Mouse (Mus musculus): Measurements from ENCODE around the gene Spn. TPM values are rescaled to one million over a fixed set of nuclear protein-coding genes. Genes with fewer than 3 reads are reported as not detected.
A peak's percentile ranks its signal among the peaks of the same experiment; 100 is the strongest.
"Not testable (repeated sequence)": the region's sequence is repeated elsewhere in the genome, so short reads cannot be mapped to it uniquely, and the experiment has no call there.

The Spn gene
- under 1 TPM; 0.78 to 0.80 TPM for total RNA-seq (2021)
- polyA plus RNA-seq (2012; rRNA removed) = 1.1 and 2.9 TPM in 2 replicates
- long read RNA-seq = 0 reads

DNA sequence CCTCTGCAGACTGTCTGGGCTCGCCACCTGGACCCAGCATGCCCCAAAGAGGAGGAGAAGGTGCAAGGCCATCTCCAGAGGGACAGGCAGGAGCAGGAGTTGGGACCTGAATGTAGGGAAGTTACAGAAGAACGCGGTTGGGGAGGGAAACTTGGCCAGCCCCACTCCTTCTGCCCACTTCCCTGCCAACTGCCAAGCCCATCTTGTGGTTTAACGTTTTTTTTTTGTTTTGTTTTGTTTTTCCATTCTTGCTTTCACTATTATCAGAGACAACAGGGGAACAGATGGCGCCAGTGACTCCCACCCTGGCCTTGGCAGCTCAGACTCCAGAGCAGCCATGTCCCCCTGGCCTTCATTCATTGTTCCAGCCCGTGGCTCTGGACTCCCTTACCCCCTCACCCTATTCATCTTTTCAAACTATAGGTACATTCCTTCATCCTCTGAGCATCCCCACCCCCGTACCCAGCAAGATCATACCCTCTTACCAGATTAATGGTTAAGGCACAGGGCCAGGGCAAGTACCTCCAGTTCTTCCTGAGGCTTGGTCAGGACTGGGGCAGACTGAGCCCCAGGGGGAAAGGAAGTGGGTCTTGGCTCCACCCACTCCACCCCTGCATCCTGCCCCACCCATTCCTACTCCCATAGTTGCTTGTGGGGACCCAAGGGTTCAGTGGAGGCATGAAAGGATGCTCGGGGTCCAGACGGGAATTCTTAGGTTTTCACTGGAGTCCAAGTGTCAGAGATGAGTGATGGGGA lies at the start of gene Spn:
Gene Spn, minus strand, starts transcription at position 562 of the 756 bp plus-strand sequence.
- H3K79me2 ChIP-seq (replicated peaks; ENCODE audit: control insufficient read depth, insufficient read depth, low read length) = no peaks in the 10 kb centered on the region
- WGBS = 50% methylated on average over 9 of the region's 9 CpGs
- no peak within 1 kb of the TSS for H3K9ac ChIP-seq (ENCODE audit: low read depth, low read length)
- no peak within 1 kb of the TSS for H3K27ac ChIP-seq
- no peak within 1 kb of the TSS for H3K4me3 ChIP-seq
- H3K27me3 ChIP-seq (ENCODE audit: control insufficient read depth, insufficient read depth, low read length) = no peaks in the 10 kb centered on the region
- no peaks in the 10 kb centered on the region for H3K4me1 ChIP-seq (ENCODE audit: control insufficient read depth, insufficient read depth, low read length)
- DNase-seq = peak in 1 of 2 experiments; percentile 25
- H3K36me3 ChIP-seq (ENCODE audit: control insufficient read depth, insufficient read depth, low read length) = no peaks in the 10 kb centered on the region
- TF ChIP-seq EP300 (IDR thresholded peaks at IDR 0.05; ENCODE audit: insufficient read depth, low read depth, low read length) = no peak
- no peak for TF ChIP-seq CTCF (IDR thresholded peaks at IDR 0.05)
- no peak for TF ChIP-seq POLR2A (IDR thresholded peaks at IDR 0.05; ENCODE audit: insufficient read depth, low read depth, low read length)
- intact Hi-C loops (cut with DNase I) = no loop called here

DNA sequence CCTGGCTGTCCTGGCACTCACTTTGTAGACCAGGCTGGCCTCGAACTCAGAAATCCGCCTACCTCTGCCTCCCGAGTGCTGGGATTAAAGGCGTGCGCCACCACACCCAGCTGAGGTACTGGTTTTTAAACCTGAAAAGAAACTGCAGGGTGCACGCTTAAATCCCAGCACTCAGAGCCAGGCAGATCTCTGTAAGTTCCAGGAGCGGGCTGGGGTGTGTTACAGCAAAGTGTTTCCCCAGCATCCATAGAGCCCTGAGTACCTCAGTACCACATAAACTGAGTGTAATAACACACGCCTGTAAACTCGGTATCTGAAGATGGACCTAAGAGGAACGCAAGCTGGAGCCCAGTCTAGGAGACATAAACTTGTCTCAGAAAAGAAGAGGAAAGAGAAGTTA lies 49.7 kb upstream of the Spn start:
- Histone ChIP-seq H3K4me3 (no peak overlapping the region), H3K79me2 (replicated peaks; ENCODE audit: control insufficient read depth, insufficient read depth, low read length) (no peaks in the 10 kb centered on the region), H3K9ac (ENCODE audit: low read depth, low read length) (no peak overlapping the region), H3K36me3 (ENCODE audit: control insufficient read depth, insufficient read depth, low read length) (no peaks in the 10 kb centered on the region), H3K27me3 (ENCODE audit: control insufficient read depth, insufficient read depth, low read length) (no peaks in the 10 kb centered on the region), H3K4me1 (ENCODE audit: control insufficient read depth, insufficient read depth, low read length) (no peaks in the 10 kb centered on the region), H3K27ac (no peak overlapping the region)
- WGBS = 74% methylated on average over 10 of the region's 10 CpGs
- DNase-seq = no peak
- TF ChIP-seq POLR2A (IDR thresholded peaks at IDR 0.05; ENCODE audit: insufficient read depth, low read depth, low read length) = no peak
- no peak for TF ChIP-seq CTCF (IDR thresholded peaks at IDR 0.05)
- TF ChIP-seq EP300 (IDR thresholded peaks at IDR 0.05; ENCODE audit: insufficient read depth, low read depth, low read length) = no peak
- intact Hi-C loops (cut with DNase I) = no loop called here

DNA sequence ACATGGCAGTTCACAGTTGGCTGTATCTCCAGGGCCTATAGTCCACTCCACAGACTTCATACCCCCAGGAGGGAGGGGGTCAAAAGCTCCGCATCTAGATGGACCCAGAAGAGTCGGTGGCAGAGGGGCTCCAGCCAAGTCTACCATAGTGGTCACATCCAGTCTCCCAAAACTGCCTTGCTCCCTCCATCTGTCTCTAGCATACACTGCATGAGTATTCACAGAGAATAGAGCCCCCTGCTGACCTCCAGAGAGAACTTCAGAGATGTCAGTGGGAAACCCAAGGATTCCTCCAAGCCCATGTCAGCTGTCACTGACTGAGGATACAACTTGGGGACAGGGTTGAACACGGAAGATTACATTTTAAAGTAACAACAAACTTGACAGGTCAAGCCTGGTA lies 48.0 kb upstream of the Spn start:
- Histone ChIP-seq H3K4me3 (no peak overlapping the region), H3K36me3 (ENCODE audit: control insufficient read depth, insufficient read depth, low read length) (no peaks in the 10 kb centered on the region), H3K4me1 (ENCODE audit: control insufficient read depth, insufficient read depth, low read length) (no peaks in the 10 kb centered on the region), H3K79me2 (replicated peaks; ENCODE audit: control insufficient read depth, insufficient read depth, low read length) (no peaks in the 10 kb centered on the region), H3K27me3 (ENCODE audit: control insufficient read depth, insufficient read depth, low read length) (no peaks in the 10 kb centered on the region), H3K27ac (no peak overlapping the region), H3K9ac (ENCODE audit: low read depth, low read length) (no peak overlapping the region)
- TF ChIP-seq CTCF (IDR thresholded peaks at IDR 0.05) (peak; percentile 48), EP300 (IDR thresholded peaks at IDR 0.05; ENCODE audit: insufficient read depth, low read depth, low read length) (no peak), POLR2A (IDR thresholded peaks at IDR 0.05; ENCODE audit: insufficient read depth, low read depth, low read length) (no peak)
- WGBS = 71% methylated on average over 3 of the region's 3 CpGs
- intact Hi-C loops (cut with DNase I) = no loop called here
- DNase-seq = no peak

DNA sequence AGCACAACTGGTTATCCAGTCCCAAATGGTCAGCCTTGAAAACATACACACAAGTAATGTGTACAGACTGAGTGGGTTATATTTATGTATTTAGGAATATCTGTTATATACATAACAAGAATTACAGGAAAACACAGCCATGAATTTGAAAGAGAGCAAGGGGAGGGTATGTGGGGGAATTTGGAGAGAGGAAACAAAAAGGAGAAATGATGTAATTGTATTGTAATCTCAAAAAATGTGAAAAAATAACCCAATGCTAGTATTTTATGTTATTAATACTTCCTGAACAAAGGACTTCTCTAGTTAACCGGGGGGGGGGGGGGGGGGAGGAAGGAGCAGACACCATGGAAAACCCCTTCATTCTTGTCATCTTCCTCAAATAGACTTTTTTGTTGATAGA lies 47.1 kb upstream of the Spn start:
- no peaks in the 10 kb centered on the region for H3K79me2 ChIP-seq (replicated peaks; ENCODE audit: control insufficient read depth, insufficient read depth, low read length)
- no peak overlapping the region for H3K9ac ChIP-seq (ENCODE audit: low read depth, low read length)
- H3K27me3 ChIP-seq (ENCODE audit: control insufficient read depth, insufficient read depth, low read length) = no peaks in the 10 kb centered on the region
- no peaks in the 10 kb centered on the region for H3K4me1 ChIP-seq (ENCODE audit: control insufficient read depth, insufficient read depth, low read length)
- no peak overlapping the region for H3K4me3 ChIP-seq
- 0% methylated on average over 1 of the region's 1 CpGs for WGBS
- DNase-seq = no peak
- intact Hi-C loops (cut with DNase I) = loop anchor here (5.0 kb wide), 1 partner anchor 62 kb away; the partner anchor contains the start of gene Qprt
- TF ChIP-seq POLR2A (IDR thresholded peaks at IDR 0.05; ENCODE audit: insufficient read depth, low read depth, low read length) (no peak), CTCF (IDR thresholded peaks at IDR 0.05) (no peak), EP300 (IDR thresholded peaks at IDR 0.05; ENCODE audit: insufficient read depth, low read depth, low read length) (no peak)
- no peaks in the 10 kb centered on the region for H3K36me3 ChIP-seq (ENCODE audit: control insufficient read depth, insufficient read depth, low read length)
- H3K27ac ChIP-seq = no peak overlapping the region

DNA sequence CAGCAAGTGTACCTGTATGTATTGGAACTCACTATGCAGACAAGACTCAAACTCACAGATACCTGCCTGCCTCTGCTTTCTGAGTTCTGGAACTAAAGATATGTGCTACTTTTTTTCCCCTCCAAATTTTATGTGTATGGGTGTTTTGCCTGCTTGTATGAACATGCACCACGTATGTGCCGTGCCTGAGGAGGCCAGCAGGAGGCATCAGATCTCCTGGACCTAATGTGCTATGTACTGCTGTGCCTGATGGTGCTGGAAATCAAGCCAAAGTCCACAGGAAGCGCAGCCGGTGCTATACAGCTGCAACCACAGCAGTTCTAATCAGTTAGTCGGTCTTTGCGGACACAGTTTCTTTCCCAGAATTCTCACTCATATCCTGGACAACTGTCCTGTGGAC lies 46.2 kb upstream of the Spn start:
- H3K4me3 ChIP-seq = no peak overlapping the region
- no peaks in the 10 kb centered on the region for H3K27me3 ChIP-seq (ENCODE audit: control insufficient read depth, insufficient read depth, low read length)
- no peak overlapping the region for H3K9ac ChIP-seq (ENCODE audit: low read depth, low read length)
- no peaks in the 10 kb centered on the region for H3K4me1 ChIP-seq (ENCODE audit: control insufficient read depth, insufficient read depth, low read length)
- H3K79me2 ChIP-seq (replicated peaks; ENCODE audit: control insufficient read depth, insufficient read depth, low read length) = no peaks in the 10 kb centered on the region
- whole genome bisulfite sequencing = 55% methylated on average over 6 of the region's 6 CpGs
- TF ChIP-seq EP300 (IDR thresholded peaks at IDR 0.05; ENCODE audit: insufficient read depth, low read depth, low read length) = no peak
- TF ChIP-seq POLR2A (IDR thresholded peaks at IDR 0.05; ENCODE audit: insufficient read depth, low read depth, low read length) = no peak
- peak; percentile 34 for TF ChIP-seq CTCF (IDR thresholded peaks at IDR 0.05)
- intact Hi-C loops (cut with DNase I) = loop anchor here (5.0 kb wide), 1 partner anchor 62 kb away; the partner anchor contains the start of gene Qprt
- H3K36me3 ChIP-seq (ENCODE audit: control insufficient read depth, insufficient read depth, low read length) = no peaks in the 10 kb centered on the region
- no peak overlapping the region for H3K27ac ChIP-seq
- DNase-seq = no peak

DNA sequence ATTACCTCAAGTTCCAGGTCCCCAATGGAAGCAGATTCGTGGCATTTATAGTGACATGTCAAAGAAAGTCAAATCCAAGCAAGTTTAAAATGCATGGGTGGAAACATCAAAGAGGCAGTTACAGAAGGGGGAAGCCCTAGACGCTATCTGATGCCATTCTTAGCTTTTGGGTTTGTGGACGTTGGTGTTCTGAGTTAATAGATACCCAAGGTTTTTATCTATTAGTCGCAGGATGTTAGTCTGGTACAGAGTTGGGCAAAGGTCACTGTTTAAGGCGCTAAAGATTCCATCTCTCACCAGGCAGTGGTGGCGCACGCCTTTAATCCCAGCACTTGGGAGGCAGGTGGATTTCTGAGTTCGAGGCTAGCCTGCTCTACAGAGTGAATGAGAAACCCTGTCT lies 45.7 kb upstream of the Spn start:
- 75% methylated on average over 8 of the region's 8 CpGs for WGBS
- intact Hi-C loops (cut with DNase I) = loop anchor here (5.0 kb wide), 1 partner anchor 61 kb away; the partner anchor contains the start of gene Qprt

DNA sequence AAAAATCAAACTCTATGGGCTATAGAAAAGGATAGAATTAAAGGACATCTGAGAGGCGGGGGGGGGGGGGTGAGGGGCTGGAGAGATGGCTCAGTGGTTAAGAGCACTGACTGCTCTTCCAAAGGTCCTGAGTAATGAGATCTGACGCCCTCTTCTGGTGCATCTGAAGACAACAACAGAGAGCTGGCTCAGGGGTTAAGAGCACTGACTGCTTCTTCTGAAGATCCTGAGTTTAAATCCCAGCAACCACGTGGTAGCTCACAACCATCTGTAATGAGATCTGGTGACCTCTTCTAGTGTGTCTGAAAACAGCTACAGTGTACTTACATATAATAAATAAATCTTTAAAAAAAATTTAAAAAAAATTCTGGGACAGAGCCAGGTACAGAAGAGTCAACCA lies 44.1 kb upstream of the Spn start:
- DNase-seq; H3K27ac ChIP-seq; H3K27me3 ChIP-seq (ENCODE audit: control insufficient read depth, insufficient read depth, low read length); H3K36me3 ChIP-seq (ENCODE audit: control insufficient read depth, insufficient read depth, low read length); H3K9ac ChIP-seq (ENCODE audit: low read depth, low read length); H3K79me2 ChIP-seq (replicated peaks; ENCODE audit: control insufficient read depth, insufficient read depth, low read length); H3K4me1 ChIP-seq (ENCODE audit: control insufficient read depth, insufficient read depth, low read length); H3K4me3 ChIP-seq: not testable (repeated sequence)
- intact Hi-C loops (cut with DNase I) = loop anchor here (5.0 kb wide), 1 partner anchor 59 kb away; the partner anchor contains the start of gene Qprt
- WGBS = 39% methylated on average over 3 of the region's 3 CpGs

More for the DNA sequence above, 45.7 kb upstream of the Spn start:
- Histone ChIP-seq H3K79me2 (replicated peaks; ENCODE audit: control insufficient read depth, insufficient read depth, low read length) (no peaks in the 10 kb centered on the region), H3K4me1 (ENCODE audit: control insufficient read depth, insufficient read depth, low read length) (no peaks in the 10 kb centered on the region), H3K27me3 (ENCODE audit: control insufficient read depth, insufficient read depth, low read length) (no peaks in the 10 kb centered on the region), H3K27ac (no peak overlapping the region), H3K4me3 (no peak overlapping the region), H3K36me3 (ENCODE audit: control insufficient read depth, insufficient read depth, low read length) (no peaks in the 10 kb centered on the region), H3K9ac (ENCODE audit: low read depth, low read length) (no peak overlapping the region)
- no peak for TF ChIP-seq EP300 (IDR thresholded peaks at IDR 0.05; ENCODE audit: insufficient read depth, low read depth, low read length)
- TF ChIP-seq CTCF (IDR thresholded peaks at IDR 0.05) = no peak
- TF ChIP-seq POLR2A (IDR thresholded peaks at IDR 0.05; ENCODE audit: insufficient read depth, low read depth, low read length) = no peak
- DNase-seq = no peak

All from heart, adult 2 months (tissue).